Mouse (Mus musculus): Measurements from ENCODE around the gene Ctnnbl1. TPM values are rescaled to one million over a fixed set of nuclear protein-coding genes. Genes with fewer than 3 reads are reported as not detected.

The Ctnnbl1 gene
- polyA plus RNA-seq, 1 experiment from 2014 or later = 78.2 TPM

DNA sequence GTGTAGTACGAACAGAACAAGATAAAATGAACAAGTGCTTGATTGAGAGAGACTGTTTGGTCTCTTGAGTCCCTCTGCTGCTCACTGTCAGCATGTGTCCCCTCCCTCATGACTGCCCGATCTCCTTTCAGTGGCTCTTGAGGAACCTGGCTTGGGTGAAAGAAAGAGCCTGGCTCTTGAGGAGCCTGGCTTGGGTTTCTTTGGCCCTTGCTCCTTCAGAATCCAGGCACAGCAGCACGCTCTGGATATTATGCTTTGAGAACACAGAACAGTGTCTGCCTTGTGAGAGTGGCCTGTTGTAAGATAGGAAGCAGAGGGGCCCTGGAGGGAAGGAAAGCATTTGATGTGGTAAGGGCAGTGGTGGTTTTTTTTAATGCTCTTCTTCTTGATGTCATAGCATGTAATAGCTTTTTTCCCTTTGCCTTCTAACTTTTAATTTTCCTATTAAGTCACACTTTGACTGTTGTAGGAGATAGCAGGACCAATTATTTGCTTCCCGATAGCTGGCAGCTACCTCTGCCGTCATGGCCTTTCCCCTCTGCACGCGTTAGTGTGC, 71.2 kb downstream of the Ctnnbl1 start:
- Histone ChIP-seq H3K27ac (ENCODE audit: low read length) (no peak overlapping the region), H3K27me3 (replicated peaks; ENCODE audit: control insufficient read depth, insufficient read depth, low read length) (no peaks in the 10 kb centered on the region), H3K36me3 (ENCODE audit: control insufficient read depth, insufficient read depth) (0 out of 2 replicates have a peak, but pooled peaks cover 2% of the 10 kb centered on the region), H3K4me3 (replicated peaks; ENCODE audit: low read length) (no peak overlapping the region), H3K9me3 (ENCODE audit: control insufficient read depth, low read length) (no peaks in the 10 kb centered on the region), H3K4me1 (replicated peaks; ENCODE audit: control insufficient read depth, insufficient read depth, low read length) (peaks cover 25% of the 10 kb centered on the region), H3K9ac (replicated peaks; ENCODE audit: low read depth, low read length) (no peak overlapping the region), H3K4me2 (ENCODE audit: low read length) (no peak overlapping the region)
- WGBS = 63% methylated on average over 7 of the region's 7 CpGs
- no peak for ATAC-seq

DNA sequence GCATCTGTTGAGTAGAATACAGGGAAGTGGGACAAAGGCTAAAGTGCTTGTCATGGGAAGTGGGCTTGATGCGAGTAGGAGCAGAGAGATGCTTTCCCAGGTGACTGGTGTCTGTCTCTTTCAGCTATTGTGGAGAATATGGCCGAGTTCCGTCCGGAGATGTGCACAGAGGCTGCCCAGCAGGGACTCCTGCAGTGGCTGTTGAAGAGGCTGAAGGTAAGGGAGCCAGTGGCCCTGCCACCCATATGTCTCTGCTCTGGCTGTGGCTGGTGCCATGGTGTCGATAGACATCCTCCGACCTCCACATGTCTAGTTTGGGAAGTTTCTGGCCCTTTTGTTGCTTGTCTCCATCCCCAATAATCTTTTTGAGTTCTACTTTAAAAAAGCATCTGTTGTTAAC, 72.1 kb downstream of the Ctnnbl1 start:
- Histone ChIP-seq H3K9me3 (ENCODE audit: control insufficient read depth, low read length) (no peaks in the 10 kb centered on the region), H3K36me3 (ENCODE audit: control insufficient read depth, insufficient read depth) (0 out of 2 replicates have a peak, but pooled peaks cover 2% of the 10 kb centered on the region), H3K4me1 (replicated peaks; ENCODE audit: control insufficient read depth, insufficient read depth, low read length) (peaks cover 22% of the 10 kb centered on the region), H3K4me2 (ENCODE audit: low read length) (no peak overlapping the region), H3K27ac (ENCODE audit: low read length) (no peak overlapping the region), H3K9ac (replicated peaks; ENCODE audit: low read depth, low read length) (no peak overlapping the region), H3K4me3 (replicated peaks; ENCODE audit: low read length) (no peak overlapping the region), H3K27me3 (replicated peaks; ENCODE audit: control insufficient read depth, insufficient read depth, low read length) (no peaks in the 10 kb centered on the region)
- WGBS = 89% methylated on average over 6 of the region's 6 CpGs
- ATAC-seq = no peak

DNA sequence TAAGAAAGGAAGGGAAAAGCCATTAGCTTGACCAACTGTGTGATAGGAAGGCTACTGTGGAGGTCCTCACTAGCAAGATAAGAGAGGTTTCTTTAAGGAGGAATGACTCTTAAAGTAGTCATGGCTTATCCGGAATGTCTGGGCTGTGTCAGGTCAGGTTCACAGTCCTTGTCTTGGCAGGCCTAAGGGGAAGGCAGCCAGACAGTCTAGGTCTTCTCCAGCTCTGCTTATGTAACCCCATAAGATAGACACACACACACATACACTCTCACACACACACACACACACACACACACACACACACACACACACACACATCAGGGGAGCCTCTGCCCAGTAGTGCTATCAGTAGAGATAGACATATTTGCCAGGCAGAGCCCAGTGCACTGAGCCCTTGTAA, 73.5 kb downstream of the Ctnnbl1 start:
- WGBS = 100% methylated on average over 1 of the region's 1 CpGs
- Histone ChIP-seq H3K4me1 (replicated peaks; ENCODE audit: control insufficient read depth, insufficient read depth, low read length) (peaks cover 9% of the 10 kb centered on the region), H3K27ac (ENCODE audit: low read length) (no peak overlapping the region), H3K36me3 (ENCODE audit: control insufficient read depth, insufficient read depth) (0 out of 2 replicates have a peak, but pooled peaks cover 2% of the 10 kb centered on the region), H3K27me3 (replicated peaks; ENCODE audit: control insufficient read depth, insufficient read depth, low read length) (no peaks in the 10 kb centered on the region), H3K9me3 (ENCODE audit: control insufficient read depth, low read length) (no peaks in the 10 kb centered on the region), H3K9ac (replicated peaks; ENCODE audit: low read depth, low read length) (no peak overlapping the region), H3K4me2 (ENCODE audit: low read length) (no peak overlapping the region), H3K4me3 (replicated peaks; ENCODE audit: low read length) (no peak overlapping the region)
- no peak for ATAC-seq

DNA sequence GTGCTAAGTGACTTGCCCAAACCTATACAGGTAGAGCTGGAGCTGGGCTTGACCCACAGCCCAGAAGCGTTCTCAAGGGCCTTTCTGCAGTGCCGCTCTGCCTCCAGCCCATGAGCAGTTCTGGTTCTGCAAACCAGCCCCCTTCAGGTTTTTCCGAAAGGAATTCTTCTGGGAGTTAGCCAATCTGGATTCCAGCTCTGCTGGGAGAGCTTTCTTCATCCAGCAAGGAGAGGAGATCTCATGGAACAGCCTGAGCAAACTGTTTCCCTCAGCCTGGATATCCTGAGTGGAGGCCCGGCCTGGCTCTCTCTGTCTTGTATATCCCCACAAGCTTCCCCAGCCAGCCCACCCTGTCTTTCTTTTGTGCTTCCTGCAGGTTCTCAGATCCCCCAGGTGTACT, 75.9 kb downstream of the Ctnnbl1 start:
- H3K27me3 ChIP-seq (replicated peaks; ENCODE audit: control insufficient read depth, insufficient read depth, low read length) = no peaks in the 10 kb centered on the region
- H3K27ac ChIP-seq (ENCODE audit: low read length) = no peak overlapping the region
- ATAC-seq = no peak
- 95% methylated on average over 4 of the region's 4 CpGs for WGBS
- H3K4me3 ChIP-seq (replicated peaks; ENCODE audit: low read length) = no peak overlapping the region
- peaks cover under 1% of the 10 kb centered on the region for H3K4me1 ChIP-seq (replicated peaks; ENCODE audit: control insufficient read depth, insufficient read depth, low read length)
- H3K9me3 ChIP-seq (ENCODE audit: control insufficient read depth, low read length) = no peaks in the 10 kb centered on the region
- H3K9ac ChIP-seq (replicated peaks; ENCODE audit: low read depth, low read length) = no peak overlapping the region
- H3K36me3 ChIP-seq (ENCODE audit: control insufficient read depth, insufficient read depth) = 0 out of 2 replicates have a peak, but pooled peaks cover 2% of the 10 kb centered on the region
- no peak overlapping the region for H3K4me2 ChIP-seq (ENCODE audit: low read length)

DNA sequence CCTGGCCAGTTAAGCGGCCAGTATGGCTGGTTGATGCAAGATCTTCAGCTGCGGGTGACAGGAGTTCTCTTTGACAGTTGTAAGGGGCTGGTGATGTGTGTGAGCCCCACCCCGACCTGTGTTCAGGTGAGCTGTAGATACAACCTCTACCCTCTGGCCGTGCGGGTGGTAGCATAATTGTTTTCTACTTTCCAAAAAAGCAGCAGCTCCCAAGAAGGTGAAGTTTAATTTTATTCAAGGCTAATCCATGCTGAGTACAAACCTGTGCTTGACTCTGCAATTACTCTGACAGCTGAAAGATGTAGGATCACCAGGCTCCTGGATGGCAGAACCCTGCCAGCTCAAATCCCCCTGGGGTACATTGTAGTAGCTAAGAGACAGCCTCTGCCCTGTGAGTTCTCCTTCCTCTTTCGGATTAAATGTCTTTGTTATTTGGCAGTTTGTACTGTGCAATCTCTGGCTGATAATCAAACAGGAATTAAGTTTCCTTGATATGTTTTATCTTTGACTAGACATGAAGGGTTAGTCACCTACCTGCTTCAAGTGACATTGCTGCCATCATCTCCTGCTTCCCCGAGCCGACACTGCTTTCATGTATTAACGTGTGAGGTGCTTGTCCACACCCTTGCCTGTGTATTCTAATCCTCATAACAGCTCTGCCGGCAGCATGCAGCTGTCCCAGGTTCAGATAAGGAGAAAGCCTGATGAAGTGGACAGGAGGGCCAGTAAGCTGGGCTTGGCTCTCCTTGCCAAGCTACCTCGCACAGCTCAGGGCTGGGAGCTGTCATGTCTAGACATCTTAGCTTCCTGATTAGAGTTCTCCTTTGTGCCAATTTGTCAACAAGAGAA, 77.1 kb downstream of the Ctnnbl1 start:
- Histone ChIP-seq H3K27me3 (replicated peaks; ENCODE audit: control insufficient read depth, insufficient read depth, low read length) (no peaks in the 10 kb centered on the region), H3K9ac (replicated peaks; ENCODE audit: low read depth, low read length) (0 out of 2 replicates have a peak overlapping the region, but pooled peaks have one; percentile 29), H3K9me3 (ENCODE audit: control insufficient read depth, low read length) (no peaks in the 10 kb centered on the region), H3K4me3 (replicated peaks; ENCODE audit: low read length) (no peak overlapping the region), H3K4me2 (ENCODE audit: low read length) (no peak overlapping the region), H3K36me3 (ENCODE audit: control insufficient read depth, insufficient read depth) (0 out of 2 replicates have a peak, but pooled peaks cover 2% of the 10 kb centered on the region), H3K27ac (ENCODE audit: low read length) (no peak overlapping the region), H3K4me1 (replicated peaks; ENCODE audit: control insufficient read depth, insufficient read depth, low read length) (peaks cover 8% of the 10 kb centered on the region)
- ATAC-seq = no peak
- WGBS = 74% methylated on average over 11 of the region's 11 CpGs

DNA sequence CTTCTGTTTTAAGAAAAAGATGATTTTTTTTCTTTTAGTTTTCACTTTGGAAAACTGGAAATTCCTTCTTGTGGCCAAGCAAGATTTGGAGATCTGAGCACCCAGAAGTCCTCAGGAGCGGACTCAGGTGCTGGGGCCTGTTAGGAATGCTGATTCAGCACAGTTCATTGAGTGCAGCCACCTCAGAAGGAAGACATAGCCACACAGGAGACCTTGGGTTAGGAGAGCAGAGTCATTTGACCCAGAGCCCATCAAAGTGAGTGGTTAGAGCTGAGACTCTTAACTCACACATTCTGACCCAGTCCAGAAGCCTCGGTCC, 77.7 kb downstream of the Ctnnbl1 start:
- Histone ChIP-seq H3K4me1 (replicated peaks; ENCODE audit: control insufficient read depth, insufficient read depth, low read length) (peaks cover 8% of the 10 kb centered on the region), H3K27me3 (replicated peaks; ENCODE audit: control insufficient read depth, insufficient read depth, low read length) (no peaks in the 10 kb centered on the region), H3K4me2 (ENCODE audit: low read length) (no peak overlapping the region), H3K36me3 (ENCODE audit: control insufficient read depth, insufficient read depth) (peaks cover 5% of the 10 kb centered on the region; the same call in 1 of the 2 replicates), H3K9ac (replicated peaks; ENCODE audit: low read depth, low read length) (no peak overlapping the region), H3K27ac (ENCODE audit: low read length) (no peak overlapping the region), H3K4me3 (replicated peaks; ENCODE audit: low read length) (no peak overlapping the region), H3K9me3 (ENCODE audit: control insufficient read depth, low read length) (no peaks in the 10 kb centered on the region)
- ATAC-seq = no peak
- WGBS = 97% methylated on average over 2 of the region's 2 CpGs

- WGBS = 70% methylated on average over 9 of the region's 9 CpGs
- ATAC-seq = no peak
- Histone ChIP-seq H3K27ac (ENCODE audit: low read length) (peak overlapping the region; percentile 41; the same call in 1 of the 2 replicates), H3K36me3 (ENCODE audit: control insufficient read depth, insufficient read depth) (peaks cover 2% of the 10 kb centered on the region; the same call in 1 of the 2 replicates), H3K9ac (replicated peaks; ENCODE audit: low read depth, low read length) (no peak overlapping the region), H3K27me3 (replicated peaks; ENCODE audit: control insufficient read depth, insufficient read depth, low read length) (no peaks in the 10 kb centered on the region), H3K4me3 (replicated peaks; ENCODE audit: low read length) (no peak overlapping the region), H3K4me2 (ENCODE audit: low read length) (no peak overlapping the region), H3K9me3 (ENCODE audit: control insufficient read depth, low read length) (no peaks in the 10 kb centered on the region), H3K4me1 (replicated peaks; ENCODE audit: control insufficient read depth, insufficient read depth, low read length) (peaks cover 13% of the 10 kb centered on the region)
Observed at GRCm38 (mm10) chr2:157817672-157818071, 80.5 kb downstream of the Ctnnbl1 start.

DNA sequence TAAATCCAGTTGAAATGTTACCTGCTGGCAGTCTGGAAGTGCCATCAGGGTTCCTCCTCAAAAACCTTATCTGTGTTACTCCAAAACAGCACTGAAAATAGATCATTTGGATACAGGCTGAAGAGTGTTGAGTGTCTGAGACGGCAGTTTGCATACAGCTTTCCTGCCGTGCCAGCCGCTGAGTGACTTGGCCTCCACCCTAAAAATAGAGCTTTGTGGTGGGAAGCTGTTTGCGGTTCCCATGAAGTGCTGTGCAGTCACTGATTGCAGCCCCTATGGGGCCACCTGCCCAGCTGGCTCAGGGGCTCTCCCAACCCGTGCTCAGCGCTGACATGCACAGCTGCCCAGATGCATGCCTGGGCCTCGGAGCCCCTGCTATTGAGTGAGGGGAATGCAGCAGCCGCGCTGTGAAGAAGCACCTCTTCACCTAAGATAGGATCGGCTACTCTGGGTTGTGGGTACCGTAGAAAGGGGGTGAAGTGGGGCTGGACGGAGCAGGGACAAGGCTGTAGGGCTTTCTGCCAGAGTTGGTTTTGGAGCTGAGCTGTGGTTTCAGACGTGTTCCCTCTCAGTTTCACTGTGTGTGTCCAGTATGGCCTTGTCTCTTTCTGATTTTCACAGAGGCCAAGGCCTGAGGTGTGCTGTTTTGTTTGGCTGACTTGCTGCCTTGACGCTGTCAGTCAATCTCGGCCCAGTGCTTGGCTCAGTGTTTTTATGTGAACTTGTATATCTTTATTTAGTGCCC, 81.5 kb downstream of the Ctnnbl1 start:
- peaks cover 13% of the 10 kb centered on the region for H3K4me1 ChIP-seq (replicated peaks; ENCODE audit: control insufficient read depth, insufficient read depth, low read length)
- H3K4me2 ChIP-seq (ENCODE audit: low read length) = no peak overlapping the region
- ATAC-seq = no peak
- H3K4me3 ChIP-seq (replicated peaks; ENCODE audit: low read length) = no peak overlapping the region
- peaks cover 2% of the 10 kb centered on the region; the same call in 1 of the 2 replicates for H3K36me3 ChIP-seq (ENCODE audit: control insufficient read depth, insufficient read depth)
- H3K27me3 ChIP-seq (replicated peaks; ENCODE audit: control insufficient read depth, insufficient read depth, low read length) = no peaks in the 10 kb centered on the region
- peak overlapping the region; percentile 10 for H3K27ac ChIP-seq (ENCODE audit: low read length)
- no peak overlapping the region for H3K9ac ChIP-seq (replicated peaks; ENCODE audit: low read depth, low read length)
- no peaks in the 10 kb centered on the region for H3K9me3 ChIP-seq (ENCODE audit: control insufficient read depth, low read length)
- 75% methylated on average over 15 of the region's 15 CpGs for WGBS

GRCm38 (mm10) chr2:157819401-157819800, 82.2 kb downstream of the Ctnnbl1 start:
- Histone ChIP-seq H3K9me3 (ENCODE audit: control insufficient read depth, low read length) (no peaks in the 10 kb centered on the region), H3K4me1 (replicated peaks; ENCODE audit: control insufficient read depth, insufficient read depth, low read length) (peaks cover 13% of the 10 kb centered on the region), H3K4me2 (ENCODE audit: low read length) (no peak overlapping the region), H3K27ac (ENCODE audit: low read length) (no peak overlapping the region), H3K4me3 (replicated peaks; ENCODE audit: low read length) (no peak overlapping the region), H3K9ac (replicated peaks; ENCODE audit: low read depth, low read length) (no peak overlapping the region), H3K36me3 (ENCODE audit: control insufficient read depth, insufficient read depth) (peaks cover 2% of the 10 kb centered on the region; the same call in 1 of the 2 replicates), H3K27me3 (replicated peaks; ENCODE audit: control insufficient read depth, insufficient read depth, low read length) (no peaks in the 10 kb centered on the region)
- ATAC-seq = no peak
- 91% methylated on average over 12 of the region's 12 CpGs for WGBS
